Mouse (Mus musculus) cerebellum, adult 8-10 months (tissue): ENCODE data around the gene Fbln5.

Experiments
- DNase-seq: peaks from one replicate; pipeline ENCODE4 v3.0.0; 2022

Gene Fbln5

GRCm38 (mm10) chr12:101758698-101759097 lies 60.2 kb downstream of the Fbln5 start:
- no peak for DNase-seq

GRCm38 (mm10) chr12:101742375-101742774 lies 76.5 kb downstream of the Fbln5 start:
- DNase-seq: no peak

GRCm38 (mm10) chr12:101740486-101740885 lies 78.4 kb downstream of the Fbln5 start:
- DNase-seq: no peak

- no peak for DNase-seq
These were observed 78.8 kb downstream of the Fbln5 start for GRCm38 (mm10) chr12:101740045-101740444.

- no peak for DNase-seq
These were observed 100.1 kb downstream of the Fbln5 start for GRCm38 (mm10) chr12:101718755-101719150.

- DNase-seq: peak; percentile 2
These were observed 100.7 kb downstream of the Fbln5 start, which contains the start of gene Tc2n for GRCm38 (mm10) chr12:101718054-101718754. Gene Tc2n (minus strand): TSS chr12:101718523.

- no peak for DNase-seq
These were observed 119.7 kb downstream of the Fbln5 start for GRCm38 (mm10) chr12:101699176-101699575.
